Mouse (Mus musculus) urinary bladder, postnatal 14 days (tissue): ENCODE results near the gene Asb7.

Source experiments
- DNase-seq: peaks from one replicate; pipeline ENCODE4 v3.0.0; 2021; ENCODE audit warnings: low spot score

Gene Asb7

DNA sequence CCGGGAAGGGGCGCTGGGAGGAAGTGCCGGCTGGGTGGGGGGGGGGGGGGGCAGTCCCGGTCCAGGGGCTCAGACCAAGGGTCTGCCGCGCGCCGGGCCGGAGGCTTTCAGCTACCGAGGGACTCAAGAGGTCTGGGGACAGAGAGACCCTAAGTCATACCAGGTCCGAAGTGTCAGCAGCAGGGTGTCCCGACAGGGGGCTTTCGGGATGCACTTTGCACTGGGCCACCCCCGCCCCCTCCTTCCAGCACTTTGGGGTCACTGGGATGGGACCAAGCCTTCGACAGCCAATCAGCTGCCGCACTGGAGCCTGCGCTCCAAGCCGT is at the start of gene Asb7:
Gene Asb7, minus strand, starts transcription at position 303 of the 326 bp plus-strand sequence.
- DNase-seq, result no peak

GRCm38 (mm10) chr7:66737418-66737817 is 48.0 kb upstream of the Asb7 start:
- no peak for DNase-seq

DNA sequence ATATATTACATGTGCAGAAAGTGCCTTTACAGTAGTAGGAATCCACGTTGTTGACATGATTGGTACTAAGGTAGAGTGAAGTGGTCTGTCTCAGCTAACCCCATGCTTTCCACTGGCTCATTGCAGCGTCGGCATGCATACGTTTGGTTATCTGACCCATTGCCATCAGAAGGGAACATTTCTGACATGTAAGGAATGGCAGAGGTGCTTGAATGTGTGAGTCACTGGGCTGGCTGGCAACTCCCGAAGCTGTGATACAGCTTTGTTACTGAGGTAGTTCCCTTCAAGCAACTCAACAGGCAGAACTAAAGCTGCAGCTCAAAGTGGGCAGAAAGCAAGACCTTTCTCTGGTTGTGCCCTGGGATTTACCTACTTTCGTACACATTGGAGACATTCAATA is 45.6 kb upstream of the Asb7 start:
- no peak for DNase-seq

DNA sequence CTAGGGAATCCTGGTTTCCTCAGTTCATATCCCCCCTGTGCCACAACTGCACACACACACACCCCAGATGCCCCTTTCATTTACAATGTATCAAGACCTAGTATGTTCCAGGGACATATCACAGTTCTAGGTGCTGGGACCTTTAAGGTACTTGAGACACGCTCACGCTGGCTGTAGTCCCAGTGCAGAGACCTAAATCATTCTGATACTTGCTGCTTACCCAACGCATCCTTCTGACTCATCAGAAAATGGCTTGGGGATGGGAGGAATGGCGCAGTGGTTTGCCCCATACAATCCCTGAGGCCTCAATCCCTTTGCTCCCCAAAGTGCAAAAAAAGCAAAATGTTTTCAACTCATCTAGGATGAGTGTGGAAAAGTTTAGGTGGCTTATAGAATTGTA is 45.1 kb upstream of the Asb7 start:
- DNase-seq, result no peak

DNA sequence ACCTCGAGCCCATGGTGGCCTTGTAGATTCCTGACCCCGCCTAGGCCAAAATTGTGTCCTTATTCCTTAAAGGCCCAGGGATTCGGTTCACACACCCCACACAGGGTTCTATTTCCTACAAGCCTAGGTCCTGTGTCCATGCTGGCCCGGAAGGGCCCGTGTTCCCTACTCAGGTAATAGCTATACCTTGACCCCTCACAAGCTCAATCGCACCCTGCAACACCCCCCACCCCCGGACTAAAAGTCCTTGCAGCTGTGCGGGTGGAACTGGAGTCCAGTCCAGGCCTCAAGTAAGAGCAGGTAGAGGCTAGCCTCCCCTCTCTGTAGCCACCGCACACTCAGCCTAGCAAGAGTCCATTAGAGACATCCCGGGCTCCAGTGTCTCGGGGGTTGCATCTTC is 44.5 kb upstream of the Asb7 start:
- no peak for DNase-seq

DNA sequence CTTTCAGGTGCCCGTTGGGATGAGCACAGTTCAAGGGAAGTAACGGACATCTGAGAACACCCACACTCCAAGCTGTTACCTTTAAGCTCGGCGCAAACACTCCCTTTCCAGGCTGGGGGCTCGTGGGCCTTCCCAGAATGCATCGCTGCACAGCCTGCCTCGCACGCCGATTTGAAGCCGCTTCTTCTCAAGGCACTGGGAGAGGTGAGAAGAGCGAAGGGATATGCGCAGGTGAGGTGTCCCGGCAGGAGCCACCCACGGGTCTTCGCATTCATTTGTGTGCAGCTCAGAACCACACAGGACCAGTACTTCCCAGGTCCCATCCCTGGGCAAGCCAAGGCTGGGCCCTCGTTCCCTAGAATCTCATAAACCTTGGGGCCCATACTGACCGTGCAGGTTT is 44.0 kb upstream of the Asb7 start:
- DNase-seq, result no peak

DNA sequence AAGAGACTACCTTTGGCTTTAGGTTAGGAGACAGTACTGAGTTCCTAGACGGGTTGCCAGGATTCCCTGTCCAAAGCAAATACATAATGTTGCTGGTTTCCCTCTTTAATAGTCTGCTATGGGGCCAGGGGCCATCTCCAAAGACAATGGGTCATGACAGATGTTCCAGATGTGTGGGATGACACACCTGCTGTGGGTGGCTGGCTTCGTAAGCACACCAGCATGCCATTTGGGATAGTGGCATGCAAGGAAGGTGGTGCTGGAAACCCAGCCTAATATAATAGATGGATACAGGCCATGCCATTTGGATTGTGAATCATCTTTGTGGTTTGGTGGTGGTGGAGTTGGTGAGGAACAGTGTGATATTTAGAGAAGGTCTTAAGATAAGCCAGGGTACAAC is 39.8 kb upstream of the Asb7 start:
- no peak for DNase-seq

DNA sequence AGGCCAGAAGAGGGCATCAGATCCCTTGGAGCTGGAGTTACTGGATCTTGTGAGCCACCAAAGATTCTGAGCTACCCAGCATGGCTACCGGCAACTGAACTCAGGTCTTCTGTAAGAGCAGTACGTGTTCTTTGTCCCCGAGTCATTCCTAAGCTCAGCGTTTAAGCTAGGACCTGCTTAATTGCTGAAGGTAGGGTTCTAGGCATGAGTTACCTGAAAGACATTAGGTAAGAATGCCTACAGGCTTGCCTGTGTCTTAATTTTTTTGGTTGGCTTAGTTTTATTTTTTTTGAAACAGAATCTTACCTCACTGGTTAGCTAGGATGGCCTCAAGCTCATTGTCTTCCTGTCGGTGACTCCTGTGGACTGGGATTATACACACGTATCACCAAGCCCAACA is 38.7 kb upstream of the Asb7 start:
- no peak for DNase-seq

DNA sequence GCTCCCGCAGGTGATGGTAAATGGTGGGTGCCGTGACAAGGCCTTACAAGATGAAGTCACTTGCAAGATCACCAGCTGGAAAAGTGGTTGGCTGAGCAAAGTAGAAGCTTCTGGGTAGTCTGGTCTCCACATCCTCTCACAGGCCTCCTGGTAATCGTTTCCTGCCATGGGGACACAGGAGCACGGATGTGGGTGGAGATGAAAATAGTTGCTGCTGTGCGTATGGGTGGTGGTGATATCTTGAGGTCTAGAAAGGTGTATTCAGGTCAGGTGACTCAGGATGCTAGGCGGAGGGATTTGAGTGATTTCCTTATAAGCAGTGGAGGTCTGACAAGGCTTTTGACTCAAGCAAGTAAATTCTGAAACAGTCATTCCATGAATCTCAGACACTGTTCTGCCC is 35.6 kb upstream of the Asb7 start:
- no peak for DNase-seq

GRCm38 (mm10) chr7:66724514-66724913 is 35.1 kb upstream of the Asb7 start:
- DNase-seq, result no peak

- DNase-seq, result no peak
Measured at GRCm38 (mm10) chr7:66711166-66711565, 21.8 kb upstream of the Asb7 start.

- DNase-seq, result no peak
Measured at GRCm38 (mm10) chr7:66704631-66705030, 15.2 kb upstream of the Asb7 start.

DNA sequence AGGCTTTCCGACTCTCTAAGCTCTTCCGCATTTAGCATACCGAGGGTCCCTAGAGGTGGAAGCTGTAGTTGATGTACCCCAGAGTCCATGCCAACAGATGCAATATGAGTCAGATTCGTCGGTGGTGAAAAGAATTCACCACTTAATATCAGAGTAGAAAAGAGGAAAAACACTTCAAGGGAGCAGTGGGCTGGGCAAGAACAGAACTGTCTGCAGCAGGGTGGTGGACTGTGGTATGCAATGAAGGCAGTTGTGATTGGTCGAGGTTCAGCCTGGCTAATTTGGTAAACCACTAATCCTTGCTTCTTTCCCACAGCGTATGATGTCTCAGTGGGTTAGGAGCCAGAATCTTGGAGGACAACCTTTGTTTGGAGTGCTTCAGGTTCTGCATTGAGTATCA is 13.3 kb upstream of the Asb7 start:
- DNase-seq, result no peak

GRCm38 (mm10) chr7:66694467-66694866 is 5.1 kb upstream of the Asb7 start:
- DNase-seq, result peak; percentile 63

DNA sequence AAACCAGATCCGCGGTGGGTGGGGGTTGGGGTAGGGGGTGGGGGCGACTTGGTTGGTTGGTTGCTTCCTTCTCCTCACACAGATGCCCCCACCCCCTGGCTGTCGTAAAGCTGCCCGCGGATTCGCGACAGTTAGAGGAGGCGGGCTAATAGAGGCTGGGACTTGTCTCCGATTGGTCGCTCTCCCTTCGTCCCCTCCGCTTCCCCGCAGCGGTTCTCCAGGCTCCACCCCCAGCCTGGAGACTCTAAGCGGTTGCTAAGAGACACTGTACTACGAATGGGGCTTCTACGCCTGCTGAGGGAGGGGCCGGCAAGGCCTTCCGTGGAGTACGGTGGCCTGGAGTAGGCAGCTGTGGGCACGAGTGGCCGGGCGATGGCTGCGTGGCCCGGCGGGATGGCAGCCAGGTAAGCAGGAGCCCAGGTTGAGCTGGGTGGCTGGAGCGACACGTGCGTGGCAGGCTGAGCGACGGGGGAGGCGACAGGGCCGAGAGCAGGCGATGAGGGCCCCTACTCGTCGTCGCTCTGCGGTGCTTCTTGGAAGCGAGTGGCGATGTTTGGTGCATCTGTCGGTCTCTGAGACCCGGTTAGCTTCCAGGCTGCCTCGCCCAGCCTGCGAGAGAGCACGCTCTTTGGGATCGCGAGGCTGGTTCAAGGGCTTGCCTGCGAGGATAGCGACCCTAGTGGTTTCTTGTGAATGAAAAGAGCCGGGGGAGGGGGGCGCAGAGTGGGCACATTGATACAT is 394 bp upstream of the Asb7 start, which contains the start of gene Lins1:
Gene Lins1, plus strand, starts transcription at position 270 of the 741 bp plus-strand sequence.
- DNase-seq, result peak; percentile 99

GRCm38 (mm10) chr7:66688721-66689120 is 675 bp downstream of the Asb7 start:
- DNase-seq, result no peak

DNA sequence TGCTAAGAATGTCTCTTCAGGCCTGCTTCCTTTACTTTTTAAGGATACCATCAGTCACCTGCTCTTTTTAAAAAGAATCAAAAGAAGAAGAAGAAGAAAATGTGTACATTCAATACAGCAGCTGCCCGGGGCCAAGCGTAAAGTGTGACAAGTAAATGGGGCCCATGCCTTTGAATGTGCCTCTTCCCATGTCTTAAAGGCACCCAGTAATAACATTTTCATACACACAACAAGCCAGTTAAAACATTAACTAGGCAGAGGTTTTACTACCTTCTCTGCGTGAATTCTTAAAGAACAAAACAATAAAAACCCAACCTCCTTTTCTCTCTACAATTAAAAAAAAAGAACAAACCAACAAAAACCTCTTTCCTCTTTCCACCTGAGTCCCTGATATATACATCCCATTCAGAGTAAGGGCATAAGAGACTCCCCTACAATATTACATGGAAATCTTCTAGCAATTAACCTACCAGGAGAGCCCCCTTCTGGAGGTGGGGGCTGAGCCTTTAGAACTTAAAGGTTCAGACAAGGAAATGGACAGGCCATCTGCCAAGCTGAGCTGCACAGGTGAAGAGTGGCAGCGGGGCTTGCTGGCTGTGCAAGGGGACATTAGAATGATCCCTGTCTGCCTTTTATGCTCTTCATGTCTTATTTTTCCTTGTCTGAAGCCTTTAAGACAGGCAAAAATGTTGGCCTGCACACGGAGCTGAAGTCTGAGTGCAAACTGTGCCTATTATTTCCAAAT is 7.1 kb downstream of the Asb7 start:
- DNase-seq, result no peak

DNA sequence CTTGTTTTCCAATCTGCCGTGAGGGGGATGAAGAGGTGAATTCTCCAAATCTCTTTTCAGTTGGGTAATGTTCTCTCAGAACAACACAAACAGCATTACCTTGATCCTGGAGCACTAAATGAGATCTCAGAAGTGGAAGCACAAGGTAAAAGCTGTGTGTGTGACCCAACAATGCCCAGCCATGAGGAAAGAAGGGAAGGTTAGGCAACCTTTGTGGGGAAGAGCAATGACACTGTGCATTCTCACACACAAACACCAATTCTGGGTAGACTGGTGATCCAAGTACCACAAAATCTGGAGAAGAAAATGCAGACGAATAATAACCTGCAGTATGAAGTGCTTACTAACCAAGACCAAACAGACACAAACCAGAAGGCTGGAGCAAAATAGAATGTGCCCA is 13.6 kb downstream of the Asb7 start:
- DNase-seq, result no peak

DNA sequence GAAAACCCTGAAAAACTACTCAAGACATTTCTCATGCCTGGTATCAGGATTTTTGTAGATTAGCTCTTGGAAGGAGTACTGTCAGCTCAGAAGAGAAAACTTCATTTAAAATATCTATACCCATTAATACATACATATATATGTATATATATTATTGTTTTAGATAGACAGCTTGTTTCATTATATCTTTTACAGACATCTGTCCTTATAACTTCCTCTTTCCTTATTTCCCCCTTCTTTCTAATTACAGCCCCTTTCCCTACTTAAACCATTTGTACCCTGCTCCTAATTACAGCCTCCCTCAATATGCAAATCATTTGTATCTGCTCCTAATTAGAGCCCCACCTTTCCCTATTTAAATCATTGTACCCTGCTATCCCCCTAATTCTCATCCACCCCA is 22.3 kb downstream of the Asb7 start:
- no peak for DNase-seq

- no peak for DNase-seq
Measured at GRCm38 (mm10) chr7:66663548-66663947, 25.8 kb downstream of the Asb7 start.

DNA sequence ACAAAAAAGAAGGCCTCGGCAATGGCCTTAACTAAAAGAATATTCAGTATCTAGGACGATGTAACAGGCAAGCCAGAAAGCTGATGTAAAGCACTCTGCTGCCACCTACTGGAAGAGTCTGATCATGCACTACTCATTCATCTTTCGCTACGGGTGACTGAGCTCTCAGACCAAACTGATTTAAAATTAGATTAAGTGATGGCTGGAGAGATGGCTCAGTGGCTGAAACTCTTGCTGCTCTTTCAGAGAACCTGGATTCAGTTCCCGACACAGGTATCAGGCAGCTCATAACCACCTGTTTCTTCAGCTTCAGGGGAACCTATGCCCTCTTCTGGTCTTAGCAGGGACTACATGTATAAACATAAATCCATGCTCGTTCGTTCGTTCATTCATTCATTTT is 27.8 kb downstream of the Asb7 start:
- DNase-seq, result peak; percentile 83

GRCm38 (mm10) chr7:66660972-66661371 is 28.4 kb downstream of the Asb7 start:
- DNase-seq, result no peak

GRCm38 (mm10) chr7:66660291-66660690 is 29.1 kb downstream of the Asb7 start:
- no peak for DNase-seq

DNA sequence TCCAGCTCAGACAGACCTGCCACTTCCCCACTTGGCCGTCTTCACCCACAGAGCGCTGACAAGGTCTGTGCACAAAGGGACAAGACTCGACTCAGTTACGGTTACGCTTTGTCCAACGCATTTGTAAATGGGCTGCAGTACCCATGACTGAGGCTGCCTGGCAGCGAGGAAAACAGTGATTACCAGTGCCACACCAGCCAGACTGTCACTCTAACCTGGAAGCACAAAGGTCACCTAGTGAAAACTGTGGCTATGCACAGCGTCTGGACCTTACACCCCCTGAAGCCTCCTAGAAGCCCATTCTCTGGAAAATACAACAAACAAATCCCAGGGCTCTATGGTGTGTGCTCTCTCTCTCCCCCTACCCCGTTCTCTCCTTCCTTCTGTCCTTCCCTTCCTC is 33.9 kb downstream of the Asb7 start:
- no peak for DNase-seq
